Mouse (Mus musculus): ENCODE measurements at regions not wholly inside any gene's neighbourhood (a gene's known extent, or its start where the extent isn't known, plus 50 kb on each side); places are given as distances from the start of the nearest gene placed in this dataset.
A peak's percentile ranks its signal among the peaks of the same experiment; 100 is the strongest.

GRCm38 (mm10) chr3:63638572-63638971, 154.9 kb upstream of the Gm34302 start:
- Histone ChIP-seq H3K36me3 (replicated peaks) (no peaks in the 10 kb centered on the region), H3K4me1 (no peaks in the 10 kb centered on the region), H3K27ac (no peak overlapping the region), H3K9me3 (no peaks in the 10 kb centered on the region), H3K4me3 (no peak overlapping the region), H3K27me3 (ENCODE audit: poor library complexity, severe bottlenecking) (no peaks in the 10 kb centered on the region)
- 37% methylated on average over 2 of the region's 2 CpGs for WGBS
- DNase-seq (ENCODE audit: extremely low spot score, low spot score): no peak

GRCm38 (mm10) chr3:63637913-63638312, 154.2 kb upstream of the Gm34302 start:
- no peaks in the 10 kb centered on the region for H3K4me1 ChIP-seq
- 81% methylated on average over 5 of the region's 5 CpGs for WGBS

DNA sequence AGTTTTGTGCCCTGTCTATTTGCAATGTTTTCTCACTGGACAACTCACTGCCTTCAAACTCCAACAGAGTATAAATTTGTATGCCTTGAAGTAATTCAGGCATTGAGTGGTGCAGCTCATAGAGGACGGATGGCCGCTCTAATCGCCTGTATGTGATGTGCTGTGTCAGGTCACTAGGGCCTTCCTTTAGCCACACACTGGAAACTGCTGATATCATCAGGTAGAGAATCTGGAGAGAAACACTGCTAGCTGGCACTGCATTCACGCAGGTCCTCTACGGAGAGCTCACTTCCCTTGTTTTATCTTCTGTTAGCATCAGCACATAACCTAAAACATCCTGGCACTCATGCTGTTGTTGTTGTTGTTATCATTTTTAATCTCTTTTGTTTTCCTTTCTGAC, 144.0 kb upstream of the Gm34302 start:
- DNase-seq (ENCODE audit: extremely low spot score, low spot score): no peak
- H3K4me3 ChIP-seq: no peak overlapping the region
- H3K27me3 ChIP-seq (ENCODE audit: poor library complexity, severe bottlenecking): no peaks in the 10 kb centered on the region
- H3K36me3 ChIP-seq (replicated peaks): no peaks in the 10 kb centered on the region
- WGBS: 91% methylated on average over 5 of the region's 5 CpGs
- H3K9me3 ChIP-seq: no peaks in the 10 kb centered on the region
- no peaks in the 10 kb centered on the region for H3K4me1 ChIP-seq
- H3K27ac ChIP-seq: no peak overlapping the region

More at GRCm38 (mm10) chr3:63637913-63638312, 154.2 kb upstream of the Gm34302 start:
- Histone ChIP-seq H3K27me3 (ENCODE audit: poor library complexity, severe bottlenecking) (no peaks in the 10 kb centered on the region), H3K27ac (no peak overlapping the region), H3K36me3 (replicated peaks) (no peaks in the 10 kb centered on the region), H3K9me3 (no peaks in the 10 kb centered on the region), H3K4me3 (no peak overlapping the region)
- no peak for DNase-seq (ENCODE audit: extremely low spot score, low spot score)

DNA sequence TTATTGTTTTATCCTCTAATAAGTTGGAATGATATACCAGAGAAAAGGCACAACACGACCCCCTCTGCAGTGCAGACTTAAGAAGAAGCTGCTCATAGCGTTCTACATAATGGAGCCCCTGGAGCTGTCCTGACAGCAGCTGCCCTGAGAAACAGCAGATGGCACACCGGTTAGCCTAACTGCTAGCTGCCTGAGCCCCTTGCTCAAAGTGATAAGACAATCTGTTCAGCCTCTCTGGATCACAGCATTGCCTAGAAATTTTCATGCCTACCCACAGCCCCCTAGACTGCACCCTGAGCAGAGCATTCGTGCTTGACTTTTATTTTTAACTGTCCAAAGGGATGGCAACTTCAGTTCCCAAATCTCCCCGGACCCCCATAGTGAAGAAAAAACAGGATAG, 132.4 kb upstream of the Gm34302 start:
- WGBS: 41% methylated on average over 5 of the region's 5 CpGs

DNA sequence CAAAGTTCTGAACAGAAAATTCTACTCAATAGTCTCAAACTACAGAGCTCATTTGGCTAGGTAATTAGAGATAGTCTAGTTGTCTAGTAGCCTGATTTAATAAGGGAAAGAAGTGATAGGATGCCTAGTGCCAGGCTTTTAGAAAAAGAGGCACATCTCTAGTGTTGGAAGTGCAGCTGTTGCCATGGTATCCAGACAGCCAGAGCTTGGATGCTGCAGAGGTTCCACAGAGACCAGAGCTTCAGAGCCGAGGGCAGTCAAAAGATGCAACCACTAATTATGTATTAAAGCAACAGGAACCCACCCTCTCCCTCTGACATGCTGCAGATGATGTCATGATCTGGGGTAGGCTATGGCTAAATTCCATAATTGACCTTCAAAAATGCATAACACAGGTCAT, 130.0 kb upstream of the Gm34302 start:
- no peak for DNase-seq (ENCODE audit: extremely low spot score, low spot score)
- H3K9me3 ChIP-seq: no peaks in the 10 kb centered on the region
- no peaks in the 10 kb centered on the region for H3K36me3 ChIP-seq (replicated peaks)
- 61% methylated on average over 1 of the region's 1 CpGs for WGBS
- H3K27me3 ChIP-seq (ENCODE audit: poor library complexity, severe bottlenecking): no peaks in the 10 kb centered on the region
- no peak overlapping the region for H3K4me3 ChIP-seq
- H3K27ac ChIP-seq: no peak overlapping the region
- peaks cover 19% of the 10 kb centered on the region for H3K4me1 ChIP-seq

More for the DNA sequence above, 132.4 kb upstream of the Gm34302 start:
- H3K9me3 ChIP-seq: peaks cover 3% of the 10 kb centered on the region; the same call in 1 of the 2 replicates
- no peaks in the 10 kb centered on the region for H3K27me3 ChIP-seq (ENCODE audit: poor library complexity, severe bottlenecking)
- no peak for DNase-seq (ENCODE audit: extremely low spot score, low spot score)
- H3K4me1 ChIP-seq: peaks cover 5% of the 10 kb centered on the region; the same call in 1 of the 2 replicates
- H3K27ac ChIP-seq: no peak overlapping the region
- H3K36me3 ChIP-seq (replicated peaks): no peaks in the 10 kb centered on the region
- H3K4me3 ChIP-seq: no peak overlapping the region

- Histone ChIP-seq H3K4me1 (peaks cover 19% of the 10 kb centered on the region), H3K27me3 (ENCODE audit: poor library complexity, severe bottlenecking) (no peaks in the 10 kb centered on the region), H3K36me3 (replicated peaks) (no peaks in the 10 kb centered on the region), H3K4me3 (no peak overlapping the region), H3K9me3 (no peaks in the 10 kb centered on the region), H3K27ac (no peak overlapping the region)
- 84% methylated on average over 3 of the region's 3 CpGs for WGBS
- no peak for DNase-seq (ENCODE audit: extremely low spot score, low spot score)
Measured at GRCm38 (mm10) chr3:63612767-63613363, 129.2 kb upstream of the Gm34302 start.

GRCm38 (mm10) chr3:63610113-63610919, 126.6 kb upstream of the Gm34302 start:
- Histone ChIP-seq H3K4me1 (peaks cover 19% of the 10 kb centered on the region), H3K9me3 (no peaks in the 10 kb centered on the region), H3K27me3 (ENCODE audit: poor library complexity, severe bottlenecking) (no peaks in the 10 kb centered on the region), H3K27ac (0 out of 2 replicates have a peak overlapping the region, but pooled peaks have one; percentile 36), H3K4me3 (no peak overlapping the region), H3K36me3 (replicated peaks) (no peaks in the 10 kb centered on the region)
- 44% methylated on average over 5 of the region's 5 CpGs for WGBS
- DNase-seq (ENCODE audit: extremely low spot score, low spot score): no peak

DNA sequence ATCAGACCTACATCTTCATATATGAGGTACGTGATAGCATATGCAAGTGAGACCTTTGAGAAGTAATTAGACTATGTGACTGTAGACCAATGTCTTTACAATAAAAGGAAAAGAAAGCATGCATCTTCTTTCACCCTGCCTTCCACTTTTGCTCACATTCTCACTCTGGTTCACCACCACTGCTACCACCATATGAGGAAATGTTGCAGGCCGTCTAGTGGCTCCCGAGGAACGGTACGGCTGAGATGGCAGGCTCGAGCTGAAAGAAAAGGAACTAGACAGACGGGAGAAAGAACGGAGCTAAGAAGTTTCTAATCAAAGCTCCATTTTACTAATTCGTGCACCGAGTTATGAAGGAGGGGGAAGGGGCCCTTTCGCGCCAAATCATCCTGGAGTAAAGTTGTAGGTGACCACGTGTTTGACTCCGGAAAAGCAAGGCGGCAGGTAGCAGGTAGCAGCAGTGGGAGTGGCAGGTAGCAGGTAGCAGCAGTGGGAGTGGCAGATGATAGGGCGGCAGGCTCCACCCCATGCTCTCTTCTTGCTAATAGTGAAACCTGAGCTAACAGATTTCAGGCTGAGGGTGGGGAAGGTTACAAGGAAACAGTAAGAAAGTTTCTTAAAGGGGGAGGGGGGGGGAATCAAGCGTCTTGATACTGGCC, 125.9 kb upstream of the Gm34302 start:
- no peaks in the 10 kb centered on the region for H3K9me3 ChIP-seq
- no peaks in the 10 kb centered on the region for H3K36me3 ChIP-seq (replicated peaks)
- no peak for DNase-seq (ENCODE audit: extremely low spot score, low spot score)
- H3K27ac ChIP-seq: no peak overlapping the region
- 19% methylated on average over 17 of the region's 17 CpGs for WGBS
- H3K4me3 ChIP-seq: peak overlapping the region; percentile 24; the same call in 1 of the 2 replicates
- no peaks in the 10 kb centered on the region for H3K27me3 ChIP-seq (ENCODE audit: poor library complexity, severe bottlenecking)
- H3K4me1 ChIP-seq: peaks cover 19% of the 10 kb centered on the region

GRCm38 (mm10) chr3:63582717-63583696, 99.3 kb upstream of the Gm34302 start:
- Histone ChIP-seq H3K9me3 (no peaks in the 10 kb centered on the region), H3K36me3 (replicated peaks) (no peaks in the 10 kb centered on the region), H3K4me3 (no peak overlapping the region), H3K27ac (no peak overlapping the region), H3K4me1 (peaks cover 6% of the 10 kb centered on the region; the same call in 1 of the 2 replicates), H3K27me3 (ENCODE audit: poor library complexity, severe bottlenecking) (no peaks in the 10 kb centered on the region)
- no peak for DNase-seq (ENCODE audit: extremely low spot score, low spot score)
- 90% methylated on average over 15 of the region's 15 CpGs for WGBS

GRCm38 (mm10) chr3:63582180-63582579, 98.5 kb upstream of the Gm34302 start:
- 77% methylated on average over 6 of the region's 6 CpGs for WGBS
- H3K36me3 ChIP-seq (replicated peaks): no peaks in the 10 kb centered on the region
- no peaks in the 10 kb centered on the region for H3K27me3 ChIP-seq (ENCODE audit: poor library complexity, severe bottlenecking)
- H3K4me1 ChIP-seq: peaks cover 6% of the 10 kb centered on the region; the same call in 1 of the 2 replicates
- DNase-seq (ENCODE audit: extremely low spot score, low spot score): no peak
- no peak overlapping the region for H3K4me3 ChIP-seq
- H3K9me3 ChIP-seq: no peaks in the 10 kb centered on the region
- no peak overlapping the region for H3K27ac ChIP-seq

- 61% methylated on average over 7 of the region's 7 CpGs for WGBS
- H3K4me1 ChIP-seq: peaks cover 6% of the 10 kb centered on the region
- H3K27me3 ChIP-seq (ENCODE audit: poor library complexity, severe bottlenecking): no peaks in the 10 kb centered on the region
- no peaks in the 10 kb centered on the region for H3K9me3 ChIP-seq
- H3K36me3 ChIP-seq (replicated peaks): no peaks in the 10 kb centered on the region
- no peak overlapping the region for H3K27ac ChIP-seq
- H3K4me3 ChIP-seq: no peak overlapping the region
- DNase-seq (ENCODE audit: extremely low spot score, low spot score): peak; percentile 69
Measured at GRCm38 (mm10) chr3:63570607-63571353, 87.1 kb upstream of the Gm34302 start.
